Mouse (Mus musculus) ES-E14 (cell line): ENCODE data around the gene Unc13c.

Experiments used
- CHD2 ChIP-seq: IDR thresholded peaks from 2 replicates; pipeline ENCODE4 v1.6.1; 2014; ENCODE audit warnings: mild to moderate bottlenecking, low read depth, low read length, inconsistent platforms
- MAFK ChIP-seq: IDR thresholded peaks from 2 replicates; pipeline ENCODE4 v1.6.1; 2014; ENCODE audit warnings: mild to moderate bottlenecking, low read depth, low read length, inconsistent platforms; ENCODE audit not compliant: insufficient read depth
- ZC3H11A ChIP-seq: IDR thresholded peaks from 2 replicates; pipeline ENCODE4 v1.6.1; 2012; ENCODE audit warnings: low read depth, mild to moderate bottlenecking, inconsistent platforms, low read length, borderline replicate concordance
- ZNF384 ChIP-seq: IDR thresholded peaks from 2 replicates; pipeline ENCODE4 v1.6.1; 2012; ENCODE audit warnings: low read depth, low read length, inconsistent platforms

DNA sequence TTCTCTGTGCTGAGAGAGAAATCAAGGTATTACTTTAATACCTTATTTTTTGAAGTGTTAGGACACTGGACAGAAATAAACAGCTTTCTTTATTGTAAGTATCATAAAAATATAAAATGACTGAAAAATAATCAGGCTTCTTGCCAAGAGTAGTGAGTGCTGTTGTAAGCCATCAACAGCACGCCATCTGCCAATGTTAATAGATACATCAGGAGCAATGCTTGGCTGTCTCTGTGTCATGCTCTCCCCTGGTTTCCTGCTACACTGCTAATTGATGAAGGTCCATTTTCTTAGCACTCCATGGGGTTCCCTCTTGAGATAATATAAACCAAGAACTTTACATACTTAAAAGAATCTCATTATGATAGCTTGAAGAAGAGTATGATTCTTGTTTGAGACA is 217.4 kb downstream of the Unc13c start:
- TF ChIP-seq ZC3H11A: no peak
- no peak for TF ChIP-seq ZNF384
- TF ChIP-seq CHD2: no peak
- no peak for TF ChIP-seq MAFK
